Mouse (Mus musculus) embryonic fibroblast, embryonic 13.5 days (primary cell): ENCODE measurements around the gene Tle4.

Experiments
- CTCF ChIP-seq: IDR thresholded peaks from 2 replicates; pipeline ENCODE4 v1.5.1; 2011; ENCODE audit warnings: mild to moderate bottlenecking, control low read depth, low read length, moderate library complexity, borderline replicate concordance; ENCODE audit not compliant: insufficient read depth
- POLR2A ChIP-seq: IDR thresholded peaks from 2 replicates; pipeline ENCODE4 v1.6.1; 2011; ENCODE audit warnings: low read depth, mild to moderate bottlenecking, control low read depth, low read length, moderate library complexity

- TF ChIP-seq CTCF, result no peak
- no peak for TF ChIP-seq POLR2A
Observed at GRCm38 (mm10) chr19:14519186-14519585, 78.7 kb downstream of the Tle4 start.
